Mouse (Mus musculus) limb, embryonic 15.5 days (tissue): ENCODE data around the gene Dph1. TPM values are rescaled to one million over a fixed set of nuclear protein-coding genes. Genes with fewer than 3 reads are reported as not detected.

ENCODE experiments used
- ATAC-seq: fragments of 200-750 bp; cut with Nextera tagmentation; 2 replicates; pipeline ENCODE4 v1.8.0; 2017; ENCODE audit warnings: low read depth, moderate TSS enrichment; ENCODE audit not compliant: insufficient number of reproducible peaks, low FRiP score, low TSS enrichment
- H3K27ac ChIP-seq: fragments of 300-500 bp; sonication (generic); 2 replicates; pipeline ENCODE4 v1.5.1; 2015; ENCODE audit warnings: moderate library complexity, mild to moderate bottlenecking, inconsistent platforms
- H3K27me3 ChIP-seq: fragments of 300-500 bp; sonication (generic); 2 replicates; pipeline ENCODE4 v1.6.1; 2015; ENCODE audit warnings: inconsistent platforms
- H3K36me3 ChIP-seq: fragments of 300-500 bp; sonication (generic); 2 replicates; pipeline ENCODE4 v1.6.1; 2015; ENCODE audit warnings: inconsistent platforms
- H3K4me1 ChIP-seq: fragments of 300-500 bp; sonication (generic); 2 replicates; pipeline ENCODE4 v1.6.1; 2015; ENCODE audit warnings: inconsistent platforms
- H3K4me2 ChIP-seq: fragments of 300-500 bp; sonication (generic); 2 replicates; pipeline ENCODE4 v1.6.1; 2015; ENCODE audit warnings: mild to moderate bottlenecking, inconsistent platforms
- H3K4me3 ChIP-seq: fragments of 300-500 bp; sonication (generic); 2 replicates; pipeline ENCODE4 v1.5.1; 2015; ENCODE audit warnings: mild to moderate bottlenecking, inconsistent platforms
- H3K9ac ChIP-seq: fragments of 300-500 bp; sonication (generic); 2 replicates; pipeline ENCODE4 v1.6.1; 2015; ENCODE audit warnings: inconsistent platforms
- H3K9me3 ChIP-seq: fragments of 300-500 bp; sonication (generic); 2 replicates; pipeline ENCODE4 v1.6.1; 2016; ENCODE audit warnings: inconsistent platforms
- WGBS: fragments of 180-500 bp; shearing (Covaris S2); methylation state at CpG from one replicate; pipeline ENCODE4 v1.1.7; 2015; 5-methylcytosine and 5-hydroxymethylcytosine counted together
- polyA plus RNA-seq: library from polyadenylated mRNA; unstranded; fragments of >200 nt; fragmentation: Nextera tagmentation; extraction: Ambion mirVana; gene quantifications from 2 replicates; pipeline ENCODE4 v1.2.1, GENCODE M21; 2015

Dph1 gene
- polyA plus RNA-seq, 1 experiment from 2014 or later: 21.1 TPM

GRCm38 (mm10) chr11:75214081-75214950 lies 23.3 kb upstream of the Dph1 start:
- Histone ChIP-seq H3K9me3 (no peaks in the 10 kb centered on the region), H3K9ac (no peak overlapping the region), H3K4me3 (peak overlapping the region; percentile 27), H3K27ac (no peak overlapping the region), H3K4me1 (peaks cover 20% of the 10 kb centered on the region), H3K4me2 (peak overlapping the region; percentile 62), H3K36me3 (no peaks in the 10 kb centered on the region), H3K27me3 (no peaks in the 10 kb centered on the region)
- WGBS: 17% methylated on average over 13 of the region's 13 CpGs
- ATAC-seq: no peak

GRCm38 (mm10) chr11:75213372-75214080 lies 22.5 kb upstream of the Dph1 start:
- H3K27ac ChIP-seq: no peak overlapping the region
- H3K9me3 ChIP-seq: no peaks in the 10 kb centered on the region
- peak overlapping the region; percentile 62 for H3K4me2 ChIP-seq
- H3K4me1 ChIP-seq: peaks cover 20% of the 10 kb centered on the region
- H3K27me3 ChIP-seq: no peaks in the 10 kb centered on the region
- no peaks in the 10 kb centered on the region for H3K36me3 ChIP-seq
- ATAC-seq: no peak
- no peak overlapping the region for H3K9ac ChIP-seq
- 8% methylated on average over 34 of the region's 35 CpGs for WGBS
- H3K4me3 ChIP-seq: peak overlapping the region; percentile 27

- H3K4me1 ChIP-seq: peaks cover 20% of the 10 kb centered on the region
- H3K36me3 ChIP-seq: no peaks in the 10 kb centered on the region
- H3K27me3 ChIP-seq: no peaks in the 10 kb centered on the region
- H3K9ac ChIP-seq: no peak overlapping the region
- H3K9me3 ChIP-seq: no peaks in the 10 kb centered on the region
- no peak overlapping the region for H3K4me2 ChIP-seq
- 73% methylated on average over 3 of the region's 3 CpGs for WGBS
- ATAC-seq: no peak
- H3K27ac ChIP-seq: no peak overlapping the region
- no peak overlapping the region for H3K4me3 ChIP-seq
Observed at GRCm38 (mm10) chr11:75212876-75213275, 21.8 kb upstream of the Dph1 start.

- H3K27ac ChIP-seq: 0 out of 2 replicates have a peak overlapping the region, but pooled peaks have one; percentile 3
- peaks cover 20% of the 10 kb centered on the region for H3K4me1 ChIP-seq
- H3K36me3 ChIP-seq: no peaks in the 10 kb centered on the region
- H3K9ac ChIP-seq: no peak overlapping the region
- no peak overlapping the region for H3K4me2 ChIP-seq
- H3K4me3 ChIP-seq: no peak overlapping the region
- no peaks in the 10 kb centered on the region for H3K27me3 ChIP-seq
- 54% methylated on average over 8 of the region's 8 CpGs for WGBS
- ATAC-seq: peak; percentile 61
- no peaks in the 10 kb centered on the region for H3K9me3 ChIP-seq
Observed at GRCm38 (mm10) chr11:75212031-75212667, 21.1 kb upstream of the Dph1 start.

GRCm38 (mm10) chr11:75210755-75211154 lies 19.7 kb upstream of the Dph1 start:
- H3K9ac ChIP-seq: no peak overlapping the region
- H3K27me3 ChIP-seq: no peaks in the 10 kb centered on the region
- no peak for ATAC-seq
- H3K27ac ChIP-seq: no peak overlapping the region
- peaks cover 20% of the 10 kb centered on the region for H3K4me1 ChIP-seq
- no peak overlapping the region for H3K4me2 ChIP-seq
- WGBS: 60% methylated on average over 6 of the region's 6 CpGs
- H3K9me3 ChIP-seq: no peaks in the 10 kb centered on the region
- H3K4me3 ChIP-seq: no peak overlapping the region
- no peaks in the 10 kb centered on the region for H3K36me3 ChIP-seq

GRCm38 (mm10) chr11:75210093-75210492 lies 19.1 kb upstream of the Dph1 start:
- Histone ChIP-seq H3K4me1 (peaks cover 20% of the 10 kb centered on the region), H3K9ac (no peak overlapping the region), H3K9me3 (no peaks in the 10 kb centered on the region), H3K4me2 (no peak overlapping the region), H3K36me3 (no peaks in the 10 kb centered on the region), H3K4me3 (no peak overlapping the region), H3K27ac (no peak overlapping the region), H3K27me3 (no peaks in the 10 kb centered on the region)
- WGBS: 80% methylated on average over 4 of the region's 4 CpGs
- ATAC-seq: no peak

- no peak overlapping the region for H3K9ac ChIP-seq
- no peak overlapping the region for H3K27ac ChIP-seq
- 61% methylated on average over 4 of the region's 4 CpGs for WGBS
- H3K36me3 ChIP-seq: no peaks in the 10 kb centered on the region
- no peaks in the 10 kb centered on the region for H3K27me3 ChIP-seq
- H3K4me2 ChIP-seq: no peak overlapping the region
- ATAC-seq: no peak
- H3K4me3 ChIP-seq: no peak overlapping the region
- H3K4me1 ChIP-seq: peaks cover 24% of the 10 kb centered on the region
- no peaks in the 10 kb centered on the region for H3K9me3 ChIP-seq
Observed at GRCm38 (mm10) chr11:75209363-75209762, 18.3 kb upstream of the Dph1 start.

- no peaks in the 10 kb centered on the region for H3K27me3 ChIP-seq
- no peaks in the 10 kb centered on the region for H3K9me3 ChIP-seq
- no peak overlapping the region for H3K27ac ChIP-seq
- no peak overlapping the region for H3K4me2 ChIP-seq
- peaks cover 9% of the 10 kb centered on the region for H3K4me1 ChIP-seq
- WGBS: 63% methylated on average over 4 of the region's 4 CpGs
- H3K36me3 ChIP-seq: no peaks in the 10 kb centered on the region
- H3K4me3 ChIP-seq: no peak overlapping the region
- no peak for ATAC-seq
- H3K9ac ChIP-seq: no peak overlapping the region
Observed at GRCm38 (mm10) chr11:75206347-75206746, 15.3 kb upstream of the Dph1 start.

- no peak overlapping the region for H3K27ac ChIP-seq
- H3K27me3 ChIP-seq: peaks cover 1% of the 10 kb centered on the region; the same call in 1 of the 2 replicates
- H3K36me3 ChIP-seq: no peaks in the 10 kb centered on the region
- 34% methylated on average over 9 of the region's 9 CpGs for WGBS
- H3K4me3 ChIP-seq: no peak overlapping the region
- no peaks in the 10 kb centered on the region for H3K9me3 ChIP-seq
- H3K4me1 ChIP-seq: peaks cover 9% of the 10 kb centered on the region
- ATAC-seq: no peak
- no peak overlapping the region for H3K9ac ChIP-seq
- no peak overlapping the region for H3K4me2 ChIP-seq
Observed at GRCm38 (mm10) chr11:75204472-75204871, 13.4 kb upstream of the Dph1 start.

- Histone ChIP-seq H3K4me3 (no peak overlapping the region), H3K4me1 (peaks cover 9% of the 10 kb centered on the region), H3K4me2 (no peak overlapping the region), H3K9ac (no peak overlapping the region), H3K27ac (no peak overlapping the region), H3K9me3 (no peaks in the 10 kb centered on the region), H3K27me3 (peaks cover 4% of the 10 kb centered on the region; the same call in 1 of the 2 replicates), H3K36me3 (no peaks in the 10 kb centered on the region)
- 66% methylated on average over 4 of the region's 4 CpGs for WGBS
- no peak for ATAC-seq
Observed at GRCm38 (mm10) chr11:75203926-75204325, 12.9 kb upstream of the Dph1 start.

GRCm38 (mm10) chr11:75201721-75202120 lies 10.7 kb upstream of the Dph1 start:
- no peak for ATAC-seq
- Histone ChIP-seq H3K27me3 (peaks cover 12% of the 10 kb centered on the region; the same call in 1 of the 2 replicates), H3K36me3 (no peaks in the 10 kb centered on the region), H3K9ac (no peak overlapping the region), H3K27ac (no peak overlapping the region), H3K4me3 (no peak overlapping the region), H3K4me2 (no peak overlapping the region), H3K9me3 (no peaks in the 10 kb centered on the region), H3K4me1 (peaks cover 9% of the 10 kb centered on the region)
- 67% methylated on average over 8 of the region's 8 CpGs for WGBS

GRCm38 (mm10) chr11:75200935-75201334 lies 9.9 kb upstream of the Dph1 start:
- no peak overlapping the region for H3K27ac ChIP-seq
- no peak for ATAC-seq
- H3K9ac ChIP-seq: no peak overlapping the region
- no peaks in the 10 kb centered on the region for H3K9me3 ChIP-seq
- WGBS: 76% methylated on average over 12 of the region's 12 CpGs
- H3K27me3 ChIP-seq: peaks cover 20% of the 10 kb centered on the region
- peaks cover 9% of the 10 kb centered on the region for H3K4me1 ChIP-seq
- H3K36me3 ChIP-seq: no peaks in the 10 kb centered on the region
- no peak overlapping the region for H3K4me3 ChIP-seq
- H3K4me2 ChIP-seq: no peak overlapping the region
